Mouse (Mus musculus) heart, embryonic 13.5 days (tissue): Measurements from ENCODE around the gene Lif. TPM values are rescaled to one million over a fixed set of nuclear protein-coding genes. Genes with fewer than 3 reads are reported as not detected.

Experiments
- ATAC-seq: fragments of 200-750 bp; cut with Nextera tagmentation; 2 replicates; pipeline ENCODE4 v1.8.0; 2017; ENCODE audit warnings: moderate TSS enrichment; ENCODE audit not compliant: insufficient number of reproducible peaks, low FRiP score, low TSS enrichment; ENCODE audit errors: extremely low read depth
- H3K27ac ChIP-seq: fragments of 300-500 bp; sonication (generic); replicated peaks from 2 replicates; pipeline ENCODE4 v1.5.1; 2015; ENCODE audit warnings: moderate library complexity, mild to moderate bottlenecking, inconsistent platforms
- H3K27me3 ChIP-seq: fragments of 300-500 bp; sonication (generic); replicated peaks from 2 replicates; pipeline ENCODE4 v1.6.1; 2015; ENCODE audit warnings: mild to moderate bottlenecking, inconsistent platforms
- H3K36me3 ChIP-seq: fragments of 300-500 bp; sonication (generic); 2 replicates; pipeline ENCODE4 v1.6.1; 2015; ENCODE audit warnings: mild to moderate bottlenecking, inconsistent platforms
- H3K4me1 ChIP-seq: fragments of 300-500 bp; sonication (generic); 2 replicates; pipeline ENCODE4 v1.6.1; 2015; ENCODE audit warnings: inconsistent platforms
- H3K4me2 ChIP-seq: fragments of 300-500 bp; sonication (generic); 2 replicates; pipeline ENCODE4 v1.6.1; 2015; ENCODE audit warnings: inconsistent platforms, mild to moderate bottlenecking, moderate library complexity
- H3K4me3 ChIP-seq: fragments of 300-500 bp; sonication (generic); 2 replicates; pipeline ENCODE4 v1.5.1; 2015; ENCODE audit warnings: moderate library complexity, mild to moderate bottlenecking, inconsistent platforms
- H3K9ac ChIP-seq: fragments of 300-500 bp; sonication (generic); 2 replicates; pipeline ENCODE4 v1.6.1; 2015; ENCODE audit warnings: inconsistent platforms, mild to moderate bottlenecking, moderate library complexity
- H3K9me3 ChIP-seq: fragments of 300-500 bp; sonication (generic); 2 replicates; pipeline ENCODE4 v1.6.1; 2016; ENCODE audit warnings: inconsistent platforms
- WGBS: fragments of 180-500 bp; shearing (Covaris S2); methylation state at CpG from one replicate; pipeline ENCODE4 v1.1.7; 2015; ENCODE audit warnings: mixed read lengths; 5-methylcytosine and 5-hydroxymethylcytosine counted together
- polyA plus RNA-seq: library from polyadenylated mRNA; unstranded; fragments of >200 nt; fragmentation: Nextera tagmentation; extraction: Ambion mirVana; gene quantifications from 2 replicates; pipeline ENCODE4 v1.2.1, GENCODE M21; 2015

The Lif gene
- polyA plus RNA-seq, 1 experiment from 2014 or later = 0.56 TPM

- Histone ChIP-seq H3K27me3 (peaks cover 6% of the 10 kb centered on the region), H3K4me1 (peaks cover 9% of the 10 kb centered on the region), H3K36me3 (no peaks in the 10 kb centered on the region), H3K27ac (no peak overlapping the region), H3K9me3 (no peaks in the 10 kb centered on the region), H3K9ac (no peak overlapping the region), H3K4me2 (no peak overlapping the region), H3K4me3 (no peak overlapping the region)
- ATAC-seq = no peak
- 56% methylated on average over 5 of the region's 5 CpGs for WGBS
Observed at GRCm38 (mm10) chr11:4317287-4317686, 59.9 kb downstream of the Lif start.

DNA sequence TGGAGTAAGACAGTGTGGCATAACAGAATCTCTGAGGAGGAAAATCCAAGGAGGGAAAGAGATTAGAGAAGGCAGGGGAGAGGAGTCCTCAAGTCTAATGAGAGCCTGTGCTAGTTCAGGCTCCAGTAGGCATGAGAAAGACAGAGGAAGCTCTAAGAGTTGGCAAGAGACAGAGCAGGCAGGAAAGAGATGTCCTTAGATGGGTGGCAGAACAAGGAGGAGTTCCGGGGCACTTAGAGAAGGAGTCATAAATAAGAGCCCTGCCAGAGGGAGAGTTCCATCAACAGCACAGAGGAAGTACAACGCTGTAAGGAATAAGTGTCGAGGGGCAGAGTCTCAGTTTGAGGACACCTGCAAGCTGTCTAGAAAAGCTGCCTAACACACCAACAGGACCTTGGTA is 60.7 kb downstream of the Lif start:
- Histone ChIP-seq H3K27ac (no peak overlapping the region), H3K9me3 (no peaks in the 10 kb centered on the region), H3K9ac (no peak overlapping the region), H3K4me2 (no peak overlapping the region), H3K36me3 (no peaks in the 10 kb centered on the region), H3K4me3 (no peak overlapping the region), H3K4me1 (peaks cover 9% of the 10 kb centered on the region), H3K27me3 (peaks cover 5% of the 10 kb centered on the region)
- no peak for ATAC-seq
- WGBS = 62% methylated on average over 3 of the region's 3 CpGs

DNA sequence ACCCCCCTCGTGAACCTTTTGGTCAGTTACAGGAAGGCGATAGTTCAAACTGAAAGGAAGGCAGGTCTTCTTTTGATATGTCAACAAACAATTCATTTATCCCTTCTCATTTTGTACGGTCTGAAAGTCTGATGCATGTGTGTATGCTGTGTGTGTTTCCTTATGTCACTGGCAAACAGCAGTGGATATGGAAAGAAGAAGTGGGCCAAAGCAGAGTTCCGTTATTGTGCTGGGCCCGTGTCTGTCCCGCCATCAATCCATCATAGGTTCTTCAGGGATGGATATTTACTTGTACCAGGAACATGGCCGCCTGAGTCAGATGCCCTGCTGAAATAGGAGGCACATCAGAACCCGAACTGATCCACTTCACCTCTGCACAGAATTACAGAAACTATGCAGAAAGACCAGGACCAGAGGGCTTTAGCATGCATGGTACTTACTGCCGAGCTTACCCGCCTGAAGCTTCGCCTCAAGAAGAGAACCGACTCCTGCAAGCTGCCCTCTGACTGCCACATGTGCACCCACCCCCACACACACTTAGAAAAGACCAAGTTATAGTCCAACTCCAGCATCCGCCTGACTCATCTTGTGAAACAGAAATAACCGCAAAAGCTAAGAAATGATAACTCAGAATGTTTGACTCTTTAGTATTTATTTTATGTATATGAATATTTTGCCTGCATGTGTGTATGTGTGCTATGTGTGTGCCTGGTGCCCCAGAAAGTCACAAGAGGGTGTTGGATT is 62.0 kb downstream of the Lif start:
- Histone ChIP-seq H3K4me1 (peaks cover 1% of the 10 kb centered on the region; the same call in 1 of the 2 replicates), H3K36me3 (no peaks in the 10 kb centered on the region), H3K9ac (no peak overlapping the region), H3K27me3 (peaks cover 5% of the 10 kb centered on the region), H3K27ac (no peak overlapping the region), H3K4me2 (no peak overlapping the region), H3K9me3 (no peaks in the 10 kb centered on the region), H3K4me3 (no peak overlapping the region)
- 79% methylated on average over 14 of the region's 14 CpGs for WGBS
- no peak for ATAC-seq

- Histone ChIP-seq H3K27me3 (peaks cover 5% of the 10 kb centered on the region), H3K9ac (no peak overlapping the region), H3K36me3 (no peaks in the 10 kb centered on the region), H3K4me2 (no peak overlapping the region), H3K27ac (no peak overlapping the region), H3K4me1 (no peaks in the 10 kb centered on the region), H3K4me3 (no peak overlapping the region), H3K9me3 (no peaks in the 10 kb centered on the region)
- ATAC-seq = no peak
- WGBS = 44% methylated on average over 4 of the region's 4 CpGs
Observed at GRCm38 (mm10) chr11:4320876-4321275, 63.5 kb downstream of the Lif start.

Other genes starting within 250 kb of the Lif start
- 0.05 TPM in 1 of 2 replicates, not detected in the other for gene Sec14l4, start 226.1 kb upstream of the Lif start, polyA plus RNA-seq
- not detected in 2 replicates for gene Sec14l3, start 192.7 kb upstream of the Lif start, polyA plus RNA-seq
- 20.8 and 28.3 TPM in 2 replicates for gene Mtfp1, start 162.1 kb upstream of the Lif start, polyA plus RNA-seq
- gene Sec14l2, start 134.1 kb upstream of the Lif start, polyA plus RNA-seq = 0.48 and 1.0 TPM in 2 replicates
- 17.2 and 18.1 TPM in 2 replicates for gene Rnf215, start 122.4 kb upstream of the Lif start, polyA plus RNA-seq
- 3.5 and 5.1 TPM in 2 replicates for gene Ccdc157, start 97.3 kb upstream of the Lif start, polyA plus RNA-seq
- 33.3 TPM in 2 replicates for gene Sf3a1, start 97.2 kb upstream of the Lif start, polyA plus RNA-seq
- 13.6 and 14.0 TPM in 2 replicates for gene Tbc1d10a, start 70.8 kb upstream of the Lif start, polyA plus RNA-seq
- 3.5 and 4.6 TPM in 2 replicates for gene Castor1, start 39.3 kb upstream of the Lif start, polyA plus RNA-seq
- gene Osm, start 21.1 kb upstream of the Lif start, polyA plus RNA-seq = 0.08 TPM in 1 of 2 replicates, not detected in the other
- gene Hormad2, start 183.5 kb downstream of the Lif start, polyA plus RNA-seq = 0.15 and 0.44 TPM in 2 replicates